Mouse (Mus musculus) hindbrain, embryonic 12.5 days (tissue): ENCODE measurements at regions not wholly inside any gene's neighbourhood (a gene's known extent, or its start where the extent isn't known, plus 50 kb on each side); places are given as distances from the start of the nearest gene placed in this dataset.

Source experiments
- ATAC-seq: fragments of 200-750 bp; cut with Nextera tagmentation; 2 replicates; pipeline ENCODE4 v1.8.0; 2017; ENCODE audit warnings: moderate TSS enrichment; ENCODE audit not compliant: low FRiP score
- H3K27ac ChIP-seq: fragments of 300-500 bp; sonication (generic); 2 replicates; pipeline ENCODE4 v1.5.1; 2016; ENCODE audit warnings: mild to moderate bottlenecking
- H3K27me3 ChIP-seq: fragments of 300-500 bp; sonication (generic); 2 replicates; pipeline ENCODE4 v1.6.1; 2016; ENCODE audit warnings: mild to moderate bottlenecking
- H3K36me3 ChIP-seq: fragments of 300-500 bp; sonication (generic); 2 replicates; pipeline ENCODE4 v1.6.1; 2016; ENCODE audit warnings: mild to moderate bottlenecking
- H3K4me1 ChIP-seq: fragments of 300-500 bp; sonication (generic); 2 replicates; pipeline ENCODE4 v1.6.1; 2016
- H3K4me2 ChIP-seq: fragments of 300-500 bp; sonication (generic); replicated peaks from 2 replicates; pipeline ENCODE4 v1.6.1; 2016; ENCODE audit warnings: mild to moderate bottlenecking
- H3K4me3 ChIP-seq: fragments of 300-500 bp; sonication (generic); 2 replicates; pipeline ENCODE4 v1.5.1; 2016; ENCODE audit warnings: mild to moderate bottlenecking
- H3K9ac ChIP-seq: fragments of 300-500 bp; sonication (generic); 2 replicates; pipeline ENCODE4 v1.6.1; 2016; ENCODE audit warnings: mild to moderate bottlenecking, moderate library complexity
- H3K9me3 ChIP-seq: fragments of 300-500 bp; sonication (generic); replicated peaks from 2 replicates; pipeline ENCODE4 v1.6.1; 2016; ENCODE audit warnings: mild to moderate bottlenecking
- WGBS: fragments of 180-500 bp; shearing (Covaris S2); methylation state at CpG from one replicate; pipeline ENCODE4 v1.1.7; 2016; 5-methylcytosine and 5-hydroxymethylcytosine counted together

DNA sequence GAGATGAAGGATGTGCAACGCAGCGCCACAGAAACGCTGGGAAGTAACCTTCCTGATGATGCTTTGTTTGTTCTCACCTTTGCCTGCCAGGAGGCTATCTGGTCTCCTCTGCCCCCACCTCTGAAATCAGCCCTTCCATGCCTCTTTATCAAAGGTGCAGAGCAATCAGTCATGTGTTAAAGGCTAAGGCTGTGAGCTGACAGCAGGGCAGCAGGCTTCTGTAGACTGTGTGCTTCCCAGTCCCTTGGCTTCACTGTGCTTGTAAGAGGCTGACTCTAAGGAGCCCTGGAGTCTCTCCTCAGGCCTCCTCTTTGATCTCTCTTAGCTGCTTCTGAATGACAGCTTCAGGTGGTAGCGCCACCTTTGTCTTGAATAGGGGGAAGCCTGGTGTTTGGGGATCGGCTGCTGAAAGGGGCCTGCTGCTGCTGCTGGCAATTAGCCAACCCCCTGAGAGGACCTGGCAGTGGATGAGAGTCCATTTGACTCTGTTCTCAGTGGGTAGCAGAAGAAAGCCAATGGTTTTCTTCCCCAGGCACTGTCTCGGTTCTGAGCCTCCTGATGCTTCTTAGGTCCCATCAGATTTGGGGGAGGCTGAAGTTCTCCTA is 348.7 kb downstream of the Gm9195 start:
- H3K9me3 ChIP-seq = no peaks in the 10 kb centered on the region
- H3K9ac ChIP-seq = no peak overlapping the region
- no peak overlapping the region for H3K27ac ChIP-seq
- no peaks in the 10 kb centered on the region for H3K36me3 ChIP-seq
- H3K27me3 ChIP-seq = no peaks in the 10 kb centered on the region
- ATAC-seq = no peak
- no peak overlapping the region for H3K4me3 ChIP-seq
- H3K4me2 ChIP-seq = no peak overlapping the region
- 9% methylated on average over 6 of the region's 6 CpGs for WGBS
- H3K4me1 ChIP-seq = peaks cover 8% of the 10 kb centered on the region

DNA sequence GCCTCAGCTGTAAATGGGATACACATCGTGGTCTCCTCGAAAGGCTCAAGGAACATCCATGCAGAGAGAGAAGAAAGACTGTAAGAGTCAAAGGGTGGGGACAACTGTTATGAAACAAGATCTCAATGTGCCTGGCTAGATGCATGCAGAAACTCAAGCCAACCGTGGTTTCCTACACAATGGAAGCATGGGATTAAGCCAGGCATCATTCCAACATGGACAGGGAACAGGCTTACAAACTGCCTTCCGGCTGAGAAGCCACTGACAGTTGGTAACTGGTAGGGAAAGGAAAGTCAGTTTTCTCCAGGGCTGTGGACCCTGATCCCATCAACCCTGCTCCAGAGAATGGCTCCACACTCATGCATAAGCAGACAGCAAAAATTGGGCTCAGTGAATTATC is 350.5 kb downstream of the Gm9195 start:
- no peaks in the 10 kb centered on the region for H3K9me3 ChIP-seq
- WGBS = 85% methylated on average over 4 of the region's 4 CpGs

DNA sequence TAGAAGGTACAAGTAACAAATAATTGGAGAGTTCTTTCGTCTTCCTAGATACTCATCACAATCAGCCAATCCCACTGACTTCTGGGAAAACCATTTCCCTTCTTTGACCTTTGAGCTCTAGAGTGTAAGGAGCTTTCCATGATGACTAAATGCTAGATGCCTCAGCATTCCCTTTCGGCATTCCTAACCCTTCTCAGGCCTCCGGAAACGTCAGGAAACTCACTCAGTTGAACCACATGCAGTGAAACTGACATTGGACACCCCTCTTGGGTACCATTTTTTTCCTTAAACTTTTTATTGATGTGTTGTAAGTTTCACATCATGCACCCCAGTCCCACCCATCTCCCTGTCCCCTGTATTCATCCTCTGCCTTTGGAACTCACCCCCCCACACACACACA is 361.5 kb downstream of the Gm9195 start:
- ATAC-seq = no peak
- H3K27ac ChIP-seq = no peak overlapping the region
- no peaks in the 10 kb centered on the region for H3K27me3 ChIP-seq
- 76% methylated on average over 4 of the region's 4 CpGs for WGBS
- H3K36me3 ChIP-seq = no peaks in the 10 kb centered on the region
- no peak overlapping the region for H3K9ac ChIP-seq
- no peaks in the 10 kb centered on the region for H3K4me1 ChIP-seq
- H3K9me3 ChIP-seq = no peaks in the 10 kb centered on the region
- H3K4me2 ChIP-seq = no peak overlapping the region
- no peak overlapping the region for H3K4me3 ChIP-seq

More for the DNA sequence above, 350.5 kb downstream of the Gm9195 start:
- Histone ChIP-seq H3K27me3 (no peaks in the 10 kb centered on the region), H3K4me1 (peaks cover 8% of the 10 kb centered on the region), H3K4me3 (no peak overlapping the region), H3K36me3 (no peaks in the 10 kb centered on the region), H3K4me2 (no peak overlapping the region), H3K27ac (no peak overlapping the region), H3K9ac (no peak overlapping the region)
- no peak for ATAC-seq

DNA sequence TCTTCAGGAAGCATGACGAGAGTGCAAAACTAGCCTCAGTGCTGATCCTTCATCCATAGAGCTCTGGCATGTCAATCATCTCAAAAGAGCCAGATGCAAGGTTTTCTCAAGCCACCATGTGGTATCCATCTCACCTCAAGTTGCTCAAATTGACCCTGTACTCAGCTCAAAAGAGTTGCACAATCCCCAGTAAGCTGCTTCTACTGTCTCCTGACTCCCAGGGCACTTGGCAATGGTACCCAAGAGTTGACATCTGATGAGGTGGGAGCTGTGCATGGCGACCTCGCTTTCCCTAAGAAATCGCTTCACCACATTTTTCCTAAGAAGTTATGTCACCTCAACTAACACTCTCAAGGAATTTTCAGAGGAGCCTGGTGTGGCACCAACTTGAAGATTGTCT is 369.9 kb downstream of the Gm9195 start:
- no peak overlapping the region for H3K27ac ChIP-seq
- no peaks in the 10 kb centered on the region for H3K36me3 ChIP-seq
- no peaks in the 10 kb centered on the region for H3K27me3 ChIP-seq
- no peaks in the 10 kb centered on the region for H3K9me3 ChIP-seq
- ATAC-seq = no peak
- no peak overlapping the region for H3K4me3 ChIP-seq
- H3K9ac ChIP-seq = no peak overlapping the region
- WGBS = 89% methylated on average over 4 of the region's 4 CpGs
- H3K4me1 ChIP-seq = no peaks in the 10 kb centered on the region
- H3K4me2 ChIP-seq = no peak overlapping the region

DNA sequence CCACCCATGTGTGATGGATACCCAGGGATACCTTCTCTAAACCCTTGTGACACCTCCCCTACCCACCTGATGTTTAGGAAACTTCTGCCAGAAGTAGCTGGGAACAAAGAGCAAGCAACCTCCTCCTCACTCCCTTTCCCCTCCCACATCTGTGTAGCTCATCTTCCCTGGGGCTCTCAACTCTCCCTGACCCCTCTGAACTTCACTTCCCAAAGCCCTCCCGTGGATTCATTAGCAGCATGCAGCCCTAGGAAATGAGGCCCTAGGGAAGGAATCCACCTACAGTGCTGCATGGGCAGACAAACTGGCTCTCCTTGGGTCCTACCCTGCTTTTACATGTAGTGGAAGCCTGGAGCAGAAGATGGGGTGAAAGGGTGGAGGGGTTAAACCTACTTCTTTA is 370.6 kb downstream of the Gm9195 start:
- H3K4me1 ChIP-seq = no peaks in the 10 kb centered on the region
- H3K9me3 ChIP-seq = no peaks in the 10 kb centered on the region
- no peaks in the 10 kb centered on the region for H3K36me3 ChIP-seq
- no peak overlapping the region for H3K4me2 ChIP-seq
- no peaks in the 10 kb centered on the region for H3K27me3 ChIP-seq
- WGBS = 0% methylated on average over 1 of the region's 1 CpGs
- ATAC-seq = no peak
- H3K4me3 ChIP-seq = no peak overlapping the region
- H3K27ac ChIP-seq = no peak overlapping the region
- no peak overlapping the region for H3K9ac ChIP-seq

DNA sequence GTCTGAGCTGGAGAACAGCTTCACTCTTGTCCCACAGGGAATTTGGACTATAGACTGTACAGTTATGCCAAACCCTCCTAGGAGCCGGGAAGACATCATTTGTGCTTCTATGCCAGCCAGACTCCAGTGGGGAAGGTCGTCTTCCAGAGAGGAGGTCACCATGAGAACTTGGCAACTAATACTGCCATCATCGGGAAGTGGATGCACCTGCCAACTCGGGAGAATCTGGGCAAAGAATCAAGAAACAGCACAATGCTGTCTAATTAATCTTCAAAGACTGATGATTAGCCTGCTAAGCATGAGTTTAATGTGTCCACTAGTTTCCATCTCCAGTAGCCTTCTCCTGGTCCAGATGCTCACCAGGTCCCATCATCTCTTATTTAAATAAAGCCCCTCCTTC is 374.8 kb downstream of the Gm9195 start:
- H3K4me2 ChIP-seq = no peak overlapping the region
- no peak overlapping the region for H3K4me3 ChIP-seq
- WGBS = 64% methylated on average over 4 of the region's 4 CpGs
- no peaks in the 10 kb centered on the region for H3K4me1 ChIP-seq
- H3K9me3 ChIP-seq = no peaks in the 10 kb centered on the region
- no peaks in the 10 kb centered on the region for H3K36me3 ChIP-seq
- no peak overlapping the region for H3K27ac ChIP-seq
- no peaks in the 10 kb centered on the region for H3K27me3 ChIP-seq
- H3K9ac ChIP-seq = no peak overlapping the region
- ATAC-seq = no peak

DNA sequence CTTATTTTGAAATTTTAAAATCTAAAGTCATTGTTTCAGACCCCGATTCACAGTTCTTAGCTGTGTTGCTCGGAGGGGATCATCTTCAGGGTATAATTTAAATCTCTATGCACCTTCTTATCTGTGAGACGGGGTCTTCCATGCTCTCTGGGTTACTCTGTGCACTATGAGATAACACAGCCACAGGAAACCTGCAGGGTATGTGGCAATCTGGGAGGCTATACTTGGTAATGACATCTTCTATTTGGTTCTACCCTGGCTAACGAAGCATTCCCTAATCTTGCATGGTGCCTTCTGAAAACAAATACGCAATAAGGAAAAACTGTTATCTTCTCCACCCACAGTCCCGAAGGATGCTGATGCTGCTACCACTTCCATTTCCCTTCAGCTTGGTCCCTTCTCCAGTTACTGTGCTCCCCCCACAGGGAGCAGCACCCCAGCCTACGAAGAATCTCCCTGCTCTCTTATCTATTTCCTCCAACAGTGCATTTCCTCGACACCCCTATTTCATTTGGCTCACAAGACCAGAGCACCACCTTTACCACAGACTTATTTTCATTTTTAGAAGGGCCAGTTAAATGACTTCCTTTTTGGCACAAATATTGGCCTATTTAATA is 378.2 kb downstream of the Gm9195 start:
- Histone ChIP-seq H3K9me3 (no peaks in the 10 kb centered on the region), H3K4me2 (no peak overlapping the region), H3K4me1 (no peaks in the 10 kb centered on the region), H3K36me3 (no peaks in the 10 kb centered on the region), H3K9ac (no peak overlapping the region), H3K27ac (no peak overlapping the region), H3K4me3 (no peak overlapping the region), H3K27me3 (no peaks in the 10 kb centered on the region)
- ATAC-seq = no peak
- 87% methylated on average over 8 of the region's 8 CpGs for WGBS

DNA sequence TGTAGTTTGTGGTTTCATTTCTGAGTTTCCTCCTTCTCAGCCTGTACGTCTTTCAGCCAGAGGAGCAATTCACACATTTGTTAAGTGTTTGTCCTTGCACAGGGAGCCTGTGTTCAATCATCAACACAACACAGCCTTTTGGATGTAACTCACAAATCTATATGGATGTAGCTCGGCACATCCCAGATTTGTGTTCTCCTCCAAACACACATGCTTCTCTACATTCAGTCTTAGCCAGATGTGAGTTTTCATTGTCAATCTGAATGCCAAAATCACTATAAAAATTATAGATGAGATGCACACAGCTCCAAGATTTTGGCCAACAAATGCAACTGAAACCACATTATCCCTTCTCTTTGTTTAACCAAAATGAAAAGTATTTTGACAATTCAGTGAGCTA is 380.9 kb downstream of the Gm9195 start:
- Histone ChIP-seq H3K9me3 (no peaks in the 10 kb centered on the region), H3K4me2 (no peak overlapping the region), H3K9ac (no peak overlapping the region), H3K36me3 (no peaks in the 10 kb centered on the region), H3K4me1 (no peaks in the 10 kb centered on the region), H3K27ac (no peak overlapping the region), H3K4me3 (no peak overlapping the region), H3K27me3 (no peaks in the 10 kb centered on the region)
- ATAC-seq = no peak
- WGBS = 93% methylated on average over 2 of the region's 2 CpGs

DNA sequence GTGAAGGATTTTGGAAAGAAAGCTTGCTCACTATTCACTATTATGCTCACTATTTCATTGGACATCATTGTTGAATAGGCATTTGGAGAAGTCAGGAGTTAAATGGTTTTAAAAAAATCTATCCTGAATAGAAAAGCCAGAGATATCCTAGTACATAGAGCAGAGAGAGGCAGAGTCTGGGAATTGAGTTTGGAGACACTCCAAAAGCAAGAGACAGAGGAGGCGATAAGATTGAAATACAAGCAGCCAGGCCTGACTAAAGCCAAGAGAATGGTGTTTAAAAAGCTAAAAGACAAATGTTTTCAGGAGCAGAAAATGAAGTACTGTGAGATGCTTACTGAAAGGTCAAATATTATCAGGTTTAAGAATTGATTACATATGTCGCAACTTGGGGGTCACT is 400.1 kb downstream of the Gm9195 start:
- WGBS = 90% methylated on average over 2 of the region's 2 CpGs
- no peaks in the 10 kb centered on the region for H3K9me3 ChIP-seq
- no peak overlapping the region for H3K9ac ChIP-seq
- no peak overlapping the region for H3K4me3 ChIP-seq
- no peaks in the 10 kb centered on the region for H3K4me1 ChIP-seq
- ATAC-seq = no peak
- H3K36me3 ChIP-seq = no peaks in the 10 kb centered on the region
- H3K27me3 ChIP-seq = no peaks in the 10 kb centered on the region
- H3K27ac ChIP-seq = no peak overlapping the region
- no peak overlapping the region for H3K4me2 ChIP-seq

DNA sequence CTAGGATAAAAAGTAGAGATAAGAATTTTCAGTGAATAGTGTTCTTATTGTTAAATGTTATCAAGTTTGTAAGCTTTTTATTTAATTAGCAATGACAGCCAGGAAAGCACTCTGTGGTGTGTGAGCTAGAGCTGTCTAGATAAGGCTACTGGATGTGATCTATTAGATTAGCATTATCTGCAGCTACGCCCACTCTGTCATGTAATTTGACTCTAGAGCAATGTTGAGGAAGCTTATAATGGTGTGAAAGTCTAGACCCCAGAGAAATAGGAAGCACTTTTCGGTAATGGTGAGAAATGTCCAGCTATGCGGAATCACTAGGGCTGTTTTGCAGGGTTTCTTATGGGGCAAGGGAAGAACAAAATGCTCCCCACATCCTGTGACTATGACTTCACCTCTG is 410.2 kb downstream of the Gm9195 start:
- H3K9me3 ChIP-seq = no peaks in the 10 kb centered on the region
- H3K9ac ChIP-seq = no peak overlapping the region
- no peaks in the 10 kb centered on the region for H3K27me3 ChIP-seq
- 73% methylated on average over 3 of the region's 3 CpGs for WGBS
- no peak overlapping the region for H3K4me3 ChIP-seq
- H3K27ac ChIP-seq = no peak overlapping the region
- H3K4me1 ChIP-seq = no peaks in the 10 kb centered on the region
- H3K4me2 ChIP-seq = no peak overlapping the region
- H3K36me3 ChIP-seq = no peaks in the 10 kb centered on the region
- ATAC-seq = no peak

DNA sequence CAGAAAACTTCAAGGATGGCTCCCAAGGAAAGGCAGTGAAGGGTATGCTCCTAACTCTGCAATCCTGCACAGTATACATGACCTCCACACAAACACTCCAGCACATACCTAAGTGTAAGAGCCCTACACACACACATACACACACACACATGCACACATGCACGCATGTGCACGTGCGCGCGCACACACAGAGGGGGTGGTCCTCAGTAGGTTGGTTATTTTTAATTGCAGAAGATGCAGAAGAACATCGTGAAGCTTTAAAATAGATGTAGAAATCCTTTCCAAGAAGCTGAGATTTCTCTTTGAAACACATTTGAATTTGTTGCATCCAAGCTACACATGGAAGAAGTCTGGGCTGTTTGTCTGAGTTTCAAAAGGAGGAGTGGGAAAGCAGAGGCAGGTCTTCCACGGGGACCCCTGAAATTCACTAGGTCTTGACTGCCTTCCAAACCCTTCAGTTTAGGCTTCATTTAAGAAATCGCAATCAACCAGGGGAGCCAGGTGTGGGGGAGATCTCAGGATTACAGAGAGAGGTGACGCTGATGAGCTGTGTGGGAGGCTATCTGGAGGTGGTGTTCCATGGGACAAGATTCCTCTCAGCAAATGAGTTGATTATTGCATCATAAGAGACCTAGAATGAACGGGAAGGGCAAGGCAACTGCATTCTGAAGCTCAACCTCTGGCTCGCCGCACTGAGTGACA is 427.4 kb downstream of the Gm9195 start:
- no peak overlapping the region for H3K27ac ChIP-seq
- no peak overlapping the region for H3K4me3 ChIP-seq
- H3K36me3 ChIP-seq = no peaks in the 10 kb centered on the region
- H3K27me3 ChIP-seq = no peaks in the 10 kb centered on the region
- H3K9ac ChIP-seq = no peak overlapping the region
- no peak for ATAC-seq
- H3K4me2 ChIP-seq = no peak overlapping the region
- no peaks in the 10 kb centered on the region for H3K4me1 ChIP-seq
- no peaks in the 10 kb centered on the region for H3K9me3 ChIP-seq
- 92% methylated on average over 12 of the region's 12 CpGs for WGBS

DNA sequence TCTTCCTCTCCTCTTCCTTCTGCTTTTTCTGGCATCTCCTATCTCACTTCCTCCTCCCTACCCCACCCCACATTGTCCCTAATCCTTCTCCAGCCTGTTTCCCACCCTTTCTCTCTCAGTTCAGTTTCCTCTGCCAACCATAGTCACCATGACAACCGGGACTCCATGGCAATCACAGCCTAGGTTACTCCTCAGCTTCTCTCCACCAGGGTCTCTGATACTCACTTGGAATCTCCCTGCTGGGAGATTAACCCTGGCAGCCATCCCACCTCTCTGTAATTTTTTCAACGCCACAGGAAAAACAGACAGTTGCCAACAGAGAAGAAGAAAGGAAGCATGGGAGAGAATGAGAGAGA is 448.8 kb downstream of the Gm9195 start:
- Histone ChIP-seq H3K4me1 (peaks cover 5% of the 10 kb centered on the region; the same call in 1 of the 2 replicates), H3K4me2 (no peak overlapping the region), H3K4me3 (no peak overlapping the region), H3K9ac (no peak overlapping the region), H3K36me3 (no peaks in the 10 kb centered on the region), H3K27ac (no peak overlapping the region), H3K27me3 (no peaks in the 10 kb centered on the region), H3K9me3 (no peaks in the 10 kb centered on the region)
- ATAC-seq = peak; percentile 64; the same call in 1 of the 2 replicates
- 46% methylated on average over 2 of the region's 2 CpGs for WGBS
